Mouse (Mus musculus) kidney, adult 2 months (tissue): ENCODE measurements around the gene Evi5.

Experiments used
- CTCF ChIP-seq: fragments of 200-500 bp; conservative IDR thresholded peaks from 2 replicates; pipeline ENCODE4 v1.5.1; 2011; ENCODE audit warnings: low read depth, mild to moderate bottlenecking, control low read depth, low read length, moderate library complexity, mixed read lengths; ENCODE audit not compliant: insufficient read depth, insufficient read length
- POLR2A ChIP-seq: fragments of 200-500 bp; IDR thresholded peaks from one replicate; pipeline ENCODE4 v1.6.1; 2011; ENCODE audit warnings: low read depth, low read length, control low read depth

DNA sequence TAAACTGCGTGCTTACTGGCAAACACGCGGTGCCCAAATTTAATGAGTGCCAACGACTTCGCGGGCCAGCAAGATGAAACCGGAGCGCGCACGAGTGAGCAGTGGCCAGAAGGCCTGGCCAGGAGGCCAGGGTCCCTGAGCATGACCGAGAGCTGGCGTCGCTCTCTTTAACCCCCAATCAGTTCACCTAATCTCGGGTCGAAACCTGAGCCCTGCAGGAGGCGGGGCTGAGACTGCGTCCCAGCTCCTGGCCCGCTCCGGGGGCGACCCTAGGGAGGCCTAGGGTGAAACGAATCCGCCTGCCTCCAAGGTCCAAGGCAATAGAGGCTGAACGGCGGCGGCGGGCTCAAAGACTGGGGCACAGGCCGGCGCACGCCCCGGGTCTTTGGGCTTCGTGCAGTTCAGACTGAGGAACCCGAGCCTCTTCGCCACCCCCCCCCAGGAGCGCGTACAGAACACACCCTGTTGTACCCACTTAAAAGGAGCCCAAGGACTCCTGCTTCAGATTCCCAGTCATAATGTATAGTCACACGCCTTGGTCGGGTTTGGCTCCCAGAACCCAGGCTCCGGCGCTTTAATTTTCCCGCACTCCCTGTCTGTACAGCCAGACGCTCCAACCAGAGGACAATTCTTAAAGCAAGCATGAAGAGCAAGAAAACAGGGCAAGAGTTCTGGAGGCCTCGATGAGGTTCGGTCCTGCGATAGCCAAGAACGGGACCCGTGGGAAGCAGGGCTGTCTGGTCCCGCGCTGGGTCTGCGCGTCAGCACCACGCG is 150.1 kb downstream of the Evi5 start:
- TF ChIP-seq POLR2A: no peak
- no peak for TF ChIP-seq CTCF
